Mouse (Mus musculus) erythroblast, embryonic 14.5 days (primary cell): ENCODE data around the gene Rgs7.

Experiments used
- GATA1 ChIP-seq: IDR thresholded peaks from 2 replicates; pipeline ENCODE4 v1.6.1; 2012; ENCODE audit warnings: low read length, inconsistent platforms, mixed read lengths
- TAL1 ChIP-seq: IDR thresholded peaks from 3 replicates; pipeline ENCODE4 v1.6.1; 2012; ENCODE audit warnings: low read length, inconsistent platforms, mixed read lengths

DNA sequence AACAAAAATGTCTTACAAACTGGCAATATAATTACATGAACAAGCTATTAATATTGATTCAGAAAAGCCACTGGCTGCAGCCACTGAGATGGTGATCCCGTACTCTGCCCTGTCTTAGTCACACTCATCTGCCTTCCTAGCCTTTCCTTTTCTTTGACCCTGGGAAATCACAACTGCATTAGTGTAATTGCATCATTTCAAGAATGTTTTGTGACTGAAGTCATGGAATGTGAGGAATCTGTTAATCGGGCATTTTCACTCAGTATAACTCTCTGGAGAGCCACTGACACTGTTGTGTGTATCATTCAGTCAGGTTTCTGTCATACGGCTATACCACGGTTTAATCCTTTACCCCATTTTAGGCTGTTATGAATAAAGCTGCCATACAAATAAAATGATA lies 156.1 kb downstream of the Rgs7 start:
- TF ChIP-seq GATA1 (no peak), TAL1 (no peak)
